Mouse (Mus musculus) left cerebral cortex, postnatal 25 days (tissue): Measurements from ENCODE around the gene Trim14. TPM values are rescaled to one million over a fixed set of nuclear protein-coding genes. Genes with fewer than 3 reads are reported as not detected.
"Not testable (repeated sequence)": the region's sequence is repeated elsewhere in the genome, so short reads cannot be mapped to it uniquely, and the experiment has no call there.

Experiments
- DNase-seq, 2 experiments: peaks; one replicate each; pipeline ENCODE4 v3.0.0; 2022; ENCODE audit warnings: low spot score in 2 of 2, mixed read lengths in 1 of 2
- intact Hi-C: fragments of 180-260 bp; cut with DNase I; formaldehyde crosslinking; loops from one replicate; pipeline ENCODE4 v1.15.1; 2025
- total RNA-seq, 2 experiments: library from RNA; stranded (reverse); gene quantifications; 2 replicates each; pipeline ENCODE4 v1.2.3; 2021

Gene Trim14
- 1 to 10 TPM in 1 of 2 experiments, under 1 TPM in 1; 0.76 to 1.4 TPM for total RNA-seq

GRCm38 (mm10) chr4:46535840-46536361, at the start of gene Trim14:
TSS of gene Trim14 (minus strand) at chr4:46536141.
- no peak for DNase-seq
- intact Hi-C loops = no loop called here

DNA sequence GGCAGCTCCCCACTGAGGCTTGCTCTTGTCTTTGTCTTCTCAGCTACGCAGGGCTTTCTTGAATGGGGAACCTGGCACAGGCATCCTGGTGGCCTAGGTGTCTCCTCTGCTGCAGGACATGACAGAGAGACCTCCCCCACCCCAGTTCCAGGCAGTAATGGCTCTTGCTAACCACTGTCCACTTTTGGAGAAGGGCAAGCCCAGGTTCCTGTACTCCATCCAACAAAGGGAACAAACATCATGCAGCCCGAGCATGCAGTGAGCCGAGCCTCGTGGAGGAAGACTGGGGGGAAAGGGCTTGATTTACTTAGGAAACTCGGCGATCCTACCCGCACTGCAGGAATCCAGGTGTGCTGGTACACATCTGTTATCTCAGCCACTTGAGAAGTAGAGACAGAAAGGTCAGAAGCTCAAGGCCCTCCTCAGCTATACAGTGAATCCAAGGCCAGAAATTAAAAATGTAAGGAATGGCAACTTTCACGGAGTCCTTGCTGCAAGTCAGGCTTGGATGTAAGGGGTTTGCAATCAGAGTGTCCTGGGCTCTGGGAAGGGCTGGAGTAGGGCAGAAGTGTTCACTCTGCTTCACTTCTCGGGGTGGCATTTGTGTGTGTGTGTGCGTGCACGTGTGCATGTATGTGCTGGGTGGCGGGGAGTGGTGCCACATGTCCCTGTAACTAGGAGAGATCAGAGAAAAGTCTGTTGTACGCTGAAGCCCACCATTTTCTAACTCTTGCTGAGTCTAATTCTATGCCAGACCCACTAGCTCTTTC, 49.3 kb upstream of the Trim14 start:
- intact Hi-C loops = loop anchor here (1.0 kb wide), 1 partner anchor 11 kb away; no protein-coding TSS in a partner anchor
- DNase-seq = no peak

DNA sequence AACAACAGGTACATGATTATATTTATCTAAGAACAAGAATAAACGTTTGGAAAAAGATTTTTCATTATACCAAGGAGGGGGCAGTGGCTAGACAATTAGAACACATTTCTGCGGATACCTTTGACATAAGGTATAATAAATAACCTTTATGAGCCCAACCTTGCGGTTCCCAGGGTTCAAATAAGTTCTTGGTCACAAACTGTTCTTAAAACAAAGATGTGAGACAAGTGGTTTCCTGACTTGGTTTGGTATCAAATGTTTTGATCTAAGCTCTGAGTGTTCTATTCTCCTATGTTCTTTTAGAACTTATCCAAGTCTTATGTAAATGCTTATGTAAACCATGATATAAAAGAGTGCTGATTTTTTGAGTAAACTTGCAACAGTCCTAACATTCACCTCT, 48.6 kb upstream of the Trim14 start:
- DNase-seq, intact Hi-C loops: not testable (repeated sequence)

GRCm38 (mm10) chr4:46584084-46584483, 48.1 kb upstream of the Trim14 start:
- DNase-seq, intact Hi-C loops: not testable (repeated sequence)

- intact Hi-C loops, DNase-seq: not testable (repeated sequence)
These were observed 46.1 kb upstream of the Trim14 start for GRCm38 (mm10) chr4:46582024-46582423.

DNA sequence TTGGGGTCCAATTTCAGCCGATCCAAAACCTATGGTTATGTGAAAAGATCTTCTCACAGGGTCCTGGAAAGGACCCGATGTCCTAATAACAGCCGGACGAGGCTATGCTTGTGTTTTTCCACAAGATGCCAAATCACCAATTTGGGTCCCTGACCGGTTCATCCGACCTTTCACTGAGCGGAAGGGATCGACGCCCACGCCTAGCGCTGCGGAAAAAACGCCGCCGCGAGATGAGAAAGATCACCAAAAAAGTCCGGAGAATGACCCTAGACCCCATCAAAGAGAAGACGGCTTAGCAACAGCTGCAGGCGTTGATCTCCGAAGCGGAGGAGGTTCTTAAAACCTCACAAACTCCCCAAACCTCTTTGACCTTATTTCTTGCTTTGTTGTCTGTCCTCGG, 45.6 kb upstream of the Trim14 start:
- DNase-seq, intact Hi-C loops: not testable (repeated sequence)

DNA sequence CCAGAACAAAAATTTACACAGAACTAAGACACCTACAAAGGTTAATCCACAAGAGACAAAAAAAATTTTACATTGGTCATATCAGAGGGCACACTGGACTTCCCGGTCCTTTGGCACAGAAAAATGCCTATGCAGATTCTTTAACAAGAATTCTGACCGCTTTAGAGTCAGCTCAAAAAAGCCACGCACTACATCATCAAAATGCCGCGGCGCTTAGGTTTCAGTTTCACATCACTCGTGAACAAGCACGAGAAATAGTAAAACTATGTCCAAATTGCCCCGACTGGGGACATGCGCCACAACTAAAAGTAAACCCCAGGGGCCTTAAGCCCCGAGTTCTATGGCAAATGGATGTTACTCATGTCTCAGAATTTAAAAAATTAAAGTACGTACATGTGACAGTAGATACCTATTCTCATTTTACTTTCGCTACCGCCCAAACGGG, 44.9 kb upstream of the Trim14 start:
- DNase-seq, intact Hi-C loops: not testable (repeated sequence)

DNA sequence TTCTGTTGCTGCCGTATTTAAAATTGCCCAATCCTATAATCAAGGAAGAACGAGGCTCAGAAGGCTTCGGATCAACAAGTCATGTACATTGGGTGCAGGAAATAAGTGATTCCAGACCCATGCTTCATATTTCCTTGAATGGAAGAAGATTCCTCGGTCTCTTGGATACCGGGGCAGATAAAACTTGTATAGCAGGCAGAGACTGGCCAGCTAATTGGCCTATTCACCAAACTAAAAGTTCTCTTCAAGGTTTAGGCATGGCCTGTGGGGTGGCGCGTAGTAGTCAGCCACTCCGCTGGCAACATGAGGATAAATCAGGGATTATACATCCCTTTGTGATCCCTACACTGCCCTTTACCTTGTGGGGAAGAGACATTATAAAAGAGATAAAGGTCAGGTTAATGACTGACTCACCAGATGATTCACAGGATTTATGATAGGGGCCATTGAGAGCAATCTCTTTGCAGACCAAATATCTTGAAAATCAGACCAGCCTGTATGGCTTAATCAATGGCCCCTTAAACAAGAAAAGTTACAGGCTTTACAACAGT, 42.9 kb upstream of the Trim14 start:
- intact Hi-C loops, DNase-seq: not testable (repeated sequence)

DNA sequence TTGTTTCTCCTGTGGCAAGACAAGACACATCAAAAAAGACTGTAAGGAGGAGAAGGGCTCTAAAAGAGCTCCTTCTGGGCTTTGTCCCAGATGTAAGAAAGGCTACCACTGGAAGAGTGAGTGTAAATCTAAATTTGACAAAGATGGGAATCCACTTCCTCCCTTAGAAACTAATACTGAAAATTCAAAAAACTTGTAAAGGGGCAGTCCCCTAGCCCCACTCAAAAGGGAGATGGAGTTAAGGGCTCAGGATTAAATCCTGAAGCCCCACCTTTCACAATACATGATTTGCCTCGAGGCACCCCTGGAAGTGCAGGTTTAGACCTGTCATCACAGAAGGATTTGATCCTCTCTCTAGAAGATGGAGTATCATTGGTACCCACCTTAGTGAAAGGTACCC, 42.3 kb upstream of the Trim14 start:
- DNase-seq = no peak
- intact Hi-C loops = no loop called here

DNA sequence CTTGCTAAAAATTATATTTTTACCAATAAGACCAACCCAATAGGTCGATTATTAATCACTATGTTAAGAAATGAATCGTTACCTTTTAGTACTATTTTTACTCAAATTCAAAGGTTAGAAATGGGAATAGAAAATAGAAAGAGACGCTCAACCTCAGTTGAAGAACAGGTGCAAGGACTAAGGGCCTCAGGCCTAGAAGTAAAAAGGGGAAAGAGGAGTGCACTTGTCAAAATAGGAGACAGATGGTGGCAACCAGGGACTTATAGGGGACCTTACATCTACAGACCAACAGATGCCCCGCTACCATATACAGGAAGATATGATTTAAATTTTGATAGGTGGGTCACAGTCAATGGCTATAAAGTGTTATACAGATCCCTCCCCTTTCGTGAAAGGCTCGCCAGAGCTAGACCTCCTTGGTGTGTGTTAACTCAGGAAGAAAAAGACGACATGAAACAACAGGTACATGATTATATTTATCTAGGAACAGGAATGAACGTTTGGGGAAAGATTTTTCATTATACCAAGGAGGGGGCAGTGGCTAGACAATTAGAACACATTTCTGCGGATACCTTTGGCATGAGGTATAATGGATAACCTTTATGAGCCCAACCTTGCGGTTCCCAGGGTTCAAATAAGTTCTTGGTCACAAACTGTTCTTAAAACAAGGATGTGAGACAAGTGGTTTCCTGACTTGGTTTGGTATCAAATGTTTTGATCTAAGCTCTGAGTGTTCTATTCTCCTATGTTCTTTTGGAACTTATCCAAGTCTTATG, 39.8 kb upstream of the Trim14 start:
- intact Hi-C loops, DNase-seq: not testable (repeated sequence)

- intact Hi-C loops = loop anchor here (1.0 kb wide), 1 partner anchor 10 kb away; no protein-coding TSS in a partner anchor
- DNase-seq = no peak
These were observed 38.9 kb upstream of the Trim14 start for GRCm38 (mm10) chr4:46574841-46575240.

- no peak for DNase-seq
- intact Hi-C loops = loop anchor here (1.0 kb wide), 1 partner anchor 11 kb away; no protein-coding TSS in a partner anchor
These were observed 38.2 kb upstream of the Trim14 start for GRCm38 (mm10) chr4:46574024-46574753.

GRCm38 (mm10) chr4:46572616-46573015, 36.7 kb upstream of the Trim14 start:
- intact Hi-C loops = no loop called here

GRCm38 (mm10) chr4:46571744-46572143, 35.8 kb upstream of the Trim14 start:
- intact Hi-C loops = no loop called here
- DNase-seq = no peak

More at GRCm38 (mm10) chr4:46572616-46573015, 36.7 kb upstream of the Trim14 start:
- no peak for DNase-seq

- peak; percentile 35 to 55 for DNase-seq
- intact Hi-C loops = no loop called here
These were observed 33.7 kb upstream of the Trim14 start for GRCm38 (mm10) chr4:46569671-46570070.

GRCm38 (mm10) chr4:46568169-46568568, 32.2 kb upstream of the Trim14 start:
- intact Hi-C loops = no loop called here
- DNase-seq = no peak

GRCm38 (mm10) chr4:46566931-46567671, 31.2 kb upstream of the Trim14 start:
- no peak for DNase-seq
- intact Hi-C loops = no loop called here

GRCm38 (mm10) chr4:46565393-46565955, 29.5 kb upstream of the Trim14 start:
- intact Hi-C loops = no loop called here
- no peak for DNase-seq
